Mouse (Mus musculus) R1 (cell line): Measurements from ENCODE around the gene Lpar4.

ENCODE experiments used
- DNase-seq: peaks from one replicate; pipeline ENCODE4 v3.0.0-alpha.2; 2018; ENCODE audit warnings: low read depth, low spot score

Gene Lpar4

DNA sequence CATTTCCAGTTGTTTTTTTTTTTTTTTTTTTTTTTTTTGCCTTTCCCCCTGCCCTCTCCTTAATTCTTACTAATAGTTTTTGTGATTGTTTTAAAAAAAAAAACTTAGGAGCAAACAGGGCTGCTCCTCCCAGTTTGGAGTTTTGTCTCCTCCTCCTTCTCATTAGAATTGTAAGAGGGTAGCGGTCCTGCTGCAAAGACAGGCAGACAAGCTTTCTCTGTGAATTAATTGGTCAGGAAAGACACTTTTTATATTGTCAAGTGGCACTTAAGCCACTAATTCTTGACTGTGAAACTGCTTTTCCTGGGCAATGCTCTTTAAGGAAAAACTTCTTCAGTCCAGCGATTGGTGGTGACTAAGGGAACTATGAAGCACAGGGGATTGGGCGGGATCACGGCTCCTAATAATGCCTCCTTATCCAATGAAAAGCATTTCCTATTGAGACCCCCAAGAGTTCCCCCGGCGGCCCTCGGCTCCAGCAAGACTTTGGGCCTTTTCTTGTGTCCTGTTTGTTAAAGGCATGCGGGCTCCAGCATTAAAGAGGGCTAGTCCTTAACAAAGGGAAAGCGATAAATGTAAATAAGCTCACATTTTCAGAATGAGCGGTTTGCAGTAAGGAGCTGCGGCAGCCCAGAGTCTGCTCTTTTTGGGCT, at the start of gene Lpar4:
Lpar4 (plus strand) TSS at position 451 of the 653 bp plus-strand sequence.
- DNase-seq = peak; percentile 61

DNA sequence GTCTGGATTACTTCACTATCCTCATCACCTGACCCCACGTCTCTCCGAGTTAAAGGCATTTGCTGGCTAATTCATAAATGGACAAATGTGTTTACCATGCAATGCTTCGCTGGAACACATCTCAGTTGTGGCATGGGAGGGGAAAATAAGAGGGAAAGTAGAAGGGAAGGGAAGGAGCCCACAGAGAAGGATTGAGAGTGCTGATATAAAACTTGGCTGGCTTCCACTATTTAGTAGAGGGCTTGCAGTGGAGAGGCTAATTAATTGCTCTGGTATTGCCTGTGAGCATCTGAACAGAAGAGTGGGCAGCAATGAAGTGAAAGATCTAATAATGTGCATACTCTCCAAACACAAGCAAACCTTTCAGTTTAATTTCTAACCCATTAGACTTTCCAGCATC, 49.0 kb upstream of the Lpar4 start:
- DNase-seq = no peak

DNA sequence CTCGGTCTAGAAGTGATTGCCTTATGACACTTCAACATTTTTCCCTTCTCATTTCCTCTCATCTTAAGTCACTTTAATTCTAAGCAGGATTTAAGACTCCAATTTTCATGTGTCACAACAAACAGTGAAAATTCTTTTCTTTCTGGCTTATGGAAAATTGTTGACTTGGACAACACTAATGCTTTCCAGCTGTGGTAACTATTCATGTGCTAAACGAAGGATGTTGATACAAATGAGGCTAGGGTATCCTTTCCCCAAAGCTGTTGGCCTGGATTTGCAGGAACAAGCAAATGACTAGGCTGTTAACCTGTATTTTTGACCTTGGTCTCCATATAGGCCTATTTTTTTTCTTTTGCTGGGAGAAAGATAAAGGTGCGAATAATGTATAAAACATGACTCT, 48.5 kb upstream of the Lpar4 start:
- DNase-seq = no peak

DNA sequence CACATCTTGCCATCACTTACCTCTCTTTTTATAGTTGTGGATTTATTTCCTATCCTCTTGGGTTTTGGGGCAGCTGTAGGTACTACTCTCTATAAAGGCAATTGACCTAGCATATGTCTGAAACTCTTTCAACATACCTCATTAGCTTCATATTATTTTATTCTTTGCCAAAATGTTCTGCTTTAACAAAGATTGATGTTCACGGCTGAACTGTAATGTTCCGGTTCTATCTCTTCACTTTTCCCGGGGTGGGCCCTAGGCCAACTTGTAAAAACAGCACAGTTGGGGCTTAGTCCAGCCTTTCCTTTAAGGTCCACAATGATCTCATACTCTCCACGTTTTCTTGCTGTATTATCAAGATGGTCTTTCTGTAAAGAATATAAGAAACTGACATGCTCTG, 48.1 kb upstream of the Lpar4 start:
- DNase-seq = no peak

DNA sequence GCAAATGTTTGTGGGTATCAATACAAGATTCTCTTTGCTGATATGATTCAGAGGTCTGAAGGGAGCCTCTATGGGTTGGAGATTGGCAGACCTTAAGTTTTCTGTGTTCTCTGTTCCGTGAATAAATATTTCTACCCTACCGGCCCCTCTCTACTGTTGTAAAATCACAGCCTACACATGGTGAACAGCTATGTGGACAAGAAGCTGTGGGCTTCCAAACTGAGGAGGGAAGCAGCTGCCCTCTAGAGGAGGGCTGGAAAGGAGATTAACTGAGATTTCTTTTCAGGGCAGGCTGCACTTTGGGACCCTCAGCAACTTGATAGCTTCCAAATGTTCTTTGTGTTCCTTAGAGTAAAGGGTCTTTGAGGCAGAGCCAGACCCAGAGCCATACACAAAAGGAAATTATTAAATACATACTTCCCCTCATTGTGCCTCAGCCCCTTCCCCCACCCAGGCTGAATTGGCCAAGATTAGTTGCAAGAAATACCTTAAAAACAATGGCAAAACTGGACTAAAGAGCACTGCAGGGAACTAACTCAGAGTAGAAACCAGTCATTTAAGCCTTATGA, 22.6 kb upstream of the Lpar4 start:
- no peak for DNase-seq

DNA sequence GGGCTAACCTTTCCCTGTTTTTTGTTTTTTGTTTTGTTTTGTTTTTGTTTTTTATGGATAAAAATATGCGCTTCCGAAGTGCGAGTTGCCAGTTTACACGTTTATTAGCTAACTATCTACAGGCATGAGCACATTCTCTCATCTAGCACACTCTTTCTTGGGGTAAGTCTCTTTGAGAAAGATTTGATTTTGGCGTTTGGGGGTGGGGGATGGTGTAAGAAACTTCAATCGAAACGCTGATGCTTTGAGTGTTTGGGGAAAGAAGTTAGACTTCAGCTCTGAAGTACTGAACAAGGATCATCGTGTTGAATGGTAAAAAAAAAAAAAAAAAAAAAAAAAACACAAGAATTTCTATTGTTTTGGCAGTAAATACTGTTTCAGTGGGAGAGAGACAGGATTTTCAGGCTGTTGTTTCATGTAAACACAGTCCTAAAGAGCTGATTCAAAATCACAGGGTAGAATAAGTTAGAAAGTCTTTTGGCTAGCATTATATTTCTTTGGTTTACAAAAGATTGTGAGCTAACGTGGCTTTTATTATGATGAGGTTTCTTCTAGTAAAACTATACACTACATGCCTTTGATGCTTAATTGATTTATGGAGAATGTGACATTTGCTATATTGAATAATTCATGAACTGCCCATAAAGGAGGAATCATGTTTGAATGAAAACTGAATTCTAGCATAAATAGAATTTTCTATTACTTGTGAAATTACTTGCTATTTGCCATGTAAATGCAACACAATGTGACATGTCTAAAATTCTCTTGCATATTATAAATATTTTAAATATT, 599 bp downstream of the Lpar4 start:
- DNase-seq = peak; percentile 3

DNA sequence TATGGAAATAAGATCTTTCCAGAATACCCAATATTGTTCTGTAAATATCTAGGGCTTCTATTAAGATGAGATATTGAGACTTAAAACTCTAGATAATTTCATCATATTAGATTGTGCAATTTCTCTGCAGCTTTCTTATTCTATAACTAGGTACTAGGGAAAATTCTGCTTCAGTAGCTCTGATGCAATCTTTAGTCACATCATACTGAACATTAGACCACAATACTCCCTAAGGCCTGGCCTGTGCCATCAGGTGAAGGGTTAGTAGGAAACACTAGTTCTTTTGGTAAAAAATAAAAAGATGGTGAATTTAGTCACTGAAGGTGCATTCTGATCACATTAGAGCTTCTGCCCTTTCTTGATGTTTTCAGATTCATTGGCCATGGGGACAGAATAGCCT, 4.1 kb downstream of the Lpar4 start:
- no peak for DNase-seq

DNA sequence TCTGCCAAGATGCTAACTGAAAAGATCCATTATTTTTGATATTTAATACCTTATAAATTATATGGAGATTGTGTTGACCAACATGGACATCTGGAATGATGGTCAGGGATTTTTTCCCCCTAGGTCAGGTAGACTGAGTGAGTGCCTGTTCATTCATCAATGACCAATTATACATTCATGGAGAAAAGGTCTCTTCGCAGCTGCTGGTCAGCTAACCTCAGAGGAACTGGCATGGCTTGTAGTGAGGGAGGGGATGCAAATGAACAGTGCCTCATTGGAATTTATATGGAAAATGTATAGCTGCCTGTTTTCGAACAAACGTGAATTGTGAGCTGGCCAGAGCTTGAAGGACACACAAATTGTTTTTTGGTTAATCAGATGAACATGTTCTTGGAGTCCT, 18.9 kb downstream of the Lpar4 start:
- DNase-seq = no peak

DNA sequence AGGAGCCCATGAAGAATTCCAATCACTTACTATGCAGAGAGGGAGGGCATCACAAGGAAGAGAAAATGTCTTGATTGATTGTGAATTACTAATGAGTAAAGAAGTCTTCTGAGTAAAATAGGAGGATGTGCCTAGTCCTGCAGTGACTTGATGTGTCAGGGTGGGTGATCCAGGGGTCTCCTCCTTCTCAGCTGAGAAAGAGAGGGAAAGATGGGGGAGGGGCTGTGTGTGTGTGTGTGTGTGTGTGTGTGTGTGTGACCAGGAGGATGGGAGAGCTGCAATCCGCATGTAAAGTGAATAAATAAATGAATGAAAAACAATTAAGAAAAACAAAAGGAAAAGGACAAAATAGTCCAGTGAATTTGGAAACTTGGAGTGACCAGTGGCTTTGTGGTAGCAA, 30.1 kb downstream of the Lpar4 start:
- no peak for DNase-seq

DNA sequence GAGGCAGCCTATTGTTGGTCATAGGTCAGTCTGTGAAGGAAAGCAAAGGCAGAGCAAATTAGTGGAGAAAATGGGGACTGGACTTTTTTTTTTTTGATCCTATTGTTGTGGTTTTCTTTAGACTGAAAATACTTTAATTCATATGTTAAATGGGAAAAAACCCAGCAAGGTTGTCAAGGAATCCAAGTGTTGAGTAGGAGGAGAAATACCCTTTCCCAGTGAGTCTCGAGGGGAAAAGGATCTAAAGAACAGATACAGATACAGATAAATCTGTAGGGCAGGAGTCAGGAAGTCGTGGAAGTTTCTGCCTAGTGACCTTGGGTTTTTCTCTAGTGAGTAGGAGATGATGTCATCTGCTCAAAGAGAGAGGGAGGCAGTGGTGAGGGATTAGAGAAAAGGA, 30.6 kb downstream of the Lpar4 start:
- peak; percentile 62 for DNase-seq

DNA sequence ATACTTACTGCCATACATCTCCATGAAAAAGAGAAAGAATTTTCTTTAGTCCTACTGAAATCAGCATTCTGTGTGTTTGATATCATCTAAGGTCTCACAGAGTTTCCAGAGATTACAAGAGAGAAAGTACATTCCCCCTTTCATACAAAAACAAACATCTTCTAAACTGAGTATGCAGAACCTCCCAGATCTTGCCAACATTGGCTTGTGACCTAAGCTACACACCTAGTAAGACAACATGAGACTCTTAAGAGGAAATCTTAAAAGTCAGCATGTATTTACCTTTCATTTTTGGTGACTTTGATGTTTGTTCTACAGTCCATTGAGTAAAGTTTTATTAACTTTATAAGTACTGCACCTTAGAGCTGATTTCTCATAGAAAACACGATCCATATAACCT, 33.4 kb downstream of the Lpar4 start:
- DNase-seq = no peak

DNA sequence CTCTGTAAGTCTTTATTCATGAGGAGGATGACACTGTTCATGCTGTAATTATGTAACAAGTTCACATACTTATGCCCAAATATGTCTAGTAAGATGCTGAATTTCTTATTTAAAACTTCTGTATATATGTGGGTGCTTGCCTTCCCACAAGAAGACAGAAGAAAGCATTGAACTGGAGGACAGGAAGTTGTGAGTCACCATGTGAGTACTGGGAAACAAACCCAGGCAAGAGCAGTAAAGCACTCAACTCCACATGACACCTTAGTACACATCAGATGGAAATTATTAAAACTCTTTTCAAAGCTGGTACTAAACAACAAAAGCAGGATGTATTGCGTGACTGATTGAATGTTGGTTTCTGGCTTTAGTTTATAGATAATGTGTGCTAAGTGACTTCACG, 41.8 kb downstream of the Lpar4 start:
- DNase-seq = no peak

DNA sequence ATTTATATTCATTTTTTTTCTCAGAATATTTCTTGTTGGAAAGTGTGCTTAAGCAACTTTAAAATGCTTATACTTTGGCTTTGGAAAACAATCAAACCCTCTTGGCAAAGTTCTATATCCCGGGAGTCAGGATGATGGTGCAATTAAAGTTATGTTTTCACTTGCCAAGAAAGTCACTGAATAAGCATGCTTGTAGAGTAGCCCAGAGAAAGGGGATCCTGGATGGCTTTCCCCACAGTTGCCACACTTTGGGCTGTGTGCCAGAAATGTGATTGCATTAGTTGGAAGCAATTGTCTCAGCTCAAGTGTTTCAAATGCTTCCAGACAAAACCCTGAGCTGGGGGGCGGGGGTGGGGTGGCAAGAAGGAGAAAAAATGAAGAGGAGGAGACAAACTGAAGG, 43.9 kb downstream of the Lpar4 start:
- no peak for DNase-seq
